Mouse (Mus musculus) brain, embryonic 14.5 days (tissue): ENCODE measurements around the gene Afmid. TPM values are rescaled to one million over a fixed set of nuclear protein-coding genes. Genes with fewer than 3 reads are reported as not detected.

Experiments
- DNase-seq: peaks from one replicate; pipeline ENCODE4 v3.0.0-alpha.2; 2011; ENCODE audit warnings: low read depth
- CTCF ChIP-seq: fragments of 200-500 bp; IDR thresholded peaks from 2 replicates; pipeline ENCODE4 v1.5.1; 2012; ENCODE audit warnings: inconsistent platforms, mild to moderate bottlenecking, moderate library complexity, borderline replicate concordance; ENCODE audit not compliant: insufficient read depth, insufficient read length; ENCODE audit errors: extremely low read depth
- POLR2A ChIP-seq: fragments of 200-500 bp; IDR thresholded peaks from 2 replicates; pipeline ENCODE4 v1.6.1; 2012; ENCODE audit warnings: mild to moderate bottlenecking, inconsistent platforms, borderline replicate concordance; ENCODE audit not compliant: poor library complexity, insufficient read depth, insufficient read length, severe bottlenecking; ENCODE audit errors: extremely low read depth
- polyA plus RNA-seq: library from polyadenylated mRNA; depleted of rRNA; stranded (reverse); fragments of >200 nt; gene quantifications from 2 replicates; pipeline ENCODE4 v1.2.3, GENCODE M21; 2012

Afmid gene
- polyA plus RNA-seq, 1 experiment: 4.5 TPM

GRCm38 (mm10) chr11:117847593-117848215 is 22.0 kb downstream of the Afmid start:
- DNase-seq: no peak
- TF ChIP-seq CTCF (no peak), POLR2A (no peak)

DNA sequence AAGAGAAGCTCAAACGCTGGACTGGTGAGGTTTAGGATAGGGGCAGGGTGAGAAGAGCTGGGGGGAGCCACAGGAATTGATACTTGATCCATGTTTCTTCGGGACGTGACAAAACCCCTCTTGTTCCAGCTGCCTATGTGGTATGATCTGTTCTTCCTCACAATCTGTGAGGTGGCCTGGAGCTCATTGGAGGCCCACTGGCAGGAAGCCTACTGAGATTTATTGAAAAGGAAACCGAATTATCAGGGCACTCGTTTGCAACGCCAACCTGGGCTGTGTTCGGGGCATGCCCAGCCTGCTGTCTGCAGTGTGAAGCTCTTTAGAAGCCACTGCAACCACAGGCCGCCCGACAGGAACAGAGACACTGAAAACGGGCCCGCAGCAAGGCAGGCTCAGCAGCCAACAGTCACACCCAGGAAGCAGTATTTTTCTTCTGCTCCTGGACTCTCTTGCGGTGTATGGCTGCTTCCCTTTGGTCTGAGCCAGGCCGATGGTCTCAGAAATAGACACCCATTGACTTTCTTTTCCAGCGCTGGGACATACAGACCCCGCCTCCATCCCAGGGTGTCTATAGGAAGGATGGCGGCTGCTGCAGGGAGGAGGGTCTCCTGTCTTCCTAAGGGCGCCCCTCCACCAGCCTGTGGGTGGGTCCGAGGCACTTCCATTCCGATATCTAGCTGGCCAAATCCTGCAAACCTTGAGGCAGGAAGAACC is 22.7 kb downstream of the Afmid start:
- no peak for TF ChIP-seq CTCF
- TF ChIP-seq POLR2A: no peak
- DNase-seq: no peak

DNA sequence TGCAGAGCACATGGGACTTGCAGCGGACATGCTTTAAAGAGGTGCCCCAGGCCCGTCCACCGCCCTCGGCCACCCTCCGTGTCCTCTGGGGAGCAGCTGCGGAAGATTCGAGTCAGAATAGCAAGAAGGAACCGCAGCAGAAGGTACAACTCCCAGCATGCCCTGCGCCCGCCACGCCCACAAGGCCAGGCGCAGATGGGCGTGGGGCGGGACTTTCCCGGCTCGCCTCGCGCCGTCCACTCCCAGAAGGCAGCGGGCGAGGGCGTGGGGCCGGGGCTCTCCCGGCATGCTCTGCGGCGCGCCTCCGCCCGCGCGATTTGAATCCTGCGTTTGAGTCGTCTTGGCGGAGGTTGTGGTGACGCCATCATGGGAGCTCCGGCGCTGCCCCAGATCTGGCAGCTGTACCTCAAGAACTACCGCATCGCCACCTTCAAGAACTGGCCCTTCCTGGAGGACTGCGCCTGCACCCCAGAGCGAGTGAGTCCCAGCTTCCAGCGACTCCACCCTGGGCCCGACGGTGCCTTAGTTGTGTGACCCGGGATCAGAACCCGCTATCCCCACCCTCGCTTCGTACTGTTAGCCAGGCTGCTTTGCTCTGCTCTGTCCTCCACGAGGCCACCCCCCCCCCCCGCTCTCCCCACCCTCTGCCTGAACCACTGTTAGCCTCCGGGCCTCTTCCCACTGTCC is 23.4 kb downstream of the Afmid start, which contains the start of gene Birc5:
Gene Birc5 (plus strand): TSS at position 267 of the 687 bp plus-strand sequence.
- DNase-seq: peak; percentile 98
- TF ChIP-seq POLR2A: peak; percentile 55; the same call in 1 of the 2 replicates
- TF ChIP-seq CTCF: no peak

DNA sequence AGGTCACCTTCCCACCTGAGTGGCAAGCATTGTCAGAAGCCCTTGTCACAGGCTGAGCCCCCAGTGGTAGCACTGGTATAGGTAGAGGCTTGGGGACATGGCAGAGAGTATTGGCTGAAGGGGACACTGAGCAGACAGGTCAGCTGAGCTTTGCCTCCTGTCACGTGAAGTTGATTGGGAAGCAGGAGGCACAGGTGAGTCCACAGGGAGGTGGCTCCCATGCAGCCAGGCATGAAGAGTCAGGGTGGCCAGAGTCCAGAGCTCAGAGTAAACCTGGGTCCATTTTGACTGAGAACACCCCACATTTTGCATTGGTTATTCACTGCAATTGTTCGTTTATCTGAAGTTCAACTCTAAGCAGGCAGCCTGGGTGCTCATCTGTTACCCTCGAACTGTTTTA is 27.2 kb downstream of the Afmid start:
- no peak for TF ChIP-seq POLR2A
- TF ChIP-seq CTCF: no peak
- no peak for DNase-seq

- DNase-seq: no peak
- TF ChIP-seq CTCF (no peak), POLR2A (no peak)
Measured at GRCm38 (mm10) chr11:117854241-117854640, 28.5 kb downstream of the Afmid start.

- DNase-seq: no peak
- TF ChIP-seq POLR2A (no peak), CTCF (no peak)
Measured at GRCm38 (mm10) chr11:117855360-117855759, 29.6 kb downstream of the Afmid start.

DNA sequence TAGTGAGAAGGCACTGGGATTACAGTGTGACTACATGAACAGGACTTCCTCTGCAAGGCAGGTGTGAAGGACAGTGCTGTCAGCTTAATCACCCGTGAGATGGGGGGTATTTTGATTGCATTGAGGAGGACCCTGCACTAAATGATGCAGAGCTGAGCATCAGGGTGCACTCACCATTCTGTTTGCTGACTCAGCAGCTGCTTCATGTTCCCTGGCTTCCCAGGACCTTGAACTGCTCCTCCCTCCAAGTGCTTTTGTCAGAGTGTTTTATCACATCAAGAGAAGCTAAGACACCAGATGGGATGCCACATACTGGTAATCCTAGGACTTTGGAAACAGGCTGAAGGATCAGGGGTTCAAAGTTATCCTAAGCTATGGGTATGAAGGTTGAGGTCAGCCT is 30.3 kb downstream of the Afmid start:
- no peak for TF ChIP-seq POLR2A
- no peak for TF ChIP-seq CTCF
- no peak for DNase-seq

- TF ChIP-seq CTCF (no peak), POLR2A (no peak)
- DNase-seq: no peak
Measured at GRCm38 (mm10) chr11:117857462-117857861, 31.7 kb downstream of the Afmid start.

DNA sequence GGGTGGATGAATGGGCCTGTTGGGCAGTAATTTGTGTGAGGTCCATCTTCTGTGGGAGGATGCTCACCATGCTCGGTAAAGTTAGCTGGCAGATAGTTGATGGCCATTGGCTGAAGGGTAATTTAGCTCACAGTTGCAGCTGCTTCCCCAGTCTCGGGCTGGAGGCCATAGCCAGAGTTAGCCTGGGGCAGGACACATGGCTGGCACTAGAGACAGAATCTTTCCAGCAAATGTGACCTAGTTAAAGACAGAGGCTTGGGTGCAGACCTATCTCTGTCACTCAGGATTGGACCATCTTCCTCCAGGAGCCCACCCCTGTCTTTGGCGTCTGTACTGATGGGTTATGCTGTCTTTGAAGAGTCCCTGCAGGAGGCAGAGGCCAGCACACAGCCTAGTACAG is 32.7 kb downstream of the Afmid start:
- TF ChIP-seq CTCF (no peak), POLR2A (no peak)
- no peak for DNase-seq

GRCm38 (mm10) chr11:117860601-117861000 is 34.9 kb downstream of the Afmid start, which contains the start of gene Tmem235:
Gene Tmem235, plus strand, starts transcription at chr11:117860752.
- no peak for TF ChIP-seq CTCF
- no peak for TF ChIP-seq POLR2A
- DNase-seq: no peak

GRCm38 (mm10) chr11:117863174-117863856 is 37.6 kb downstream of the Afmid start:
- no peak for TF ChIP-seq POLR2A
- TF ChIP-seq CTCF: no peak
- no peak for DNase-seq
